Mouse (Mus musculus) brain, embryonic 14.5 days (tissue): Measurements from ENCODE around the gene Slc5a10.

Experiments used
- CTCF ChIP-seq: fragments of 200-500 bp; IDR thresholded peaks from 2 replicates; pipeline ENCODE4 v1.5.1; 2012; ENCODE audit warnings: inconsistent platforms, mild to moderate bottlenecking, moderate library complexity, borderline replicate concordance; ENCODE audit not compliant: insufficient read depth, insufficient read length; ENCODE audit errors: extremely low read depth
- POLR2A ChIP-seq: fragments of 200-500 bp; IDR thresholded peaks from 2 replicates; pipeline ENCODE4 v1.6.1; 2012; ENCODE audit warnings: mild to moderate bottlenecking, inconsistent platforms, borderline replicate concordance; ENCODE audit not compliant: poor library complexity, insufficient read depth, insufficient read length, severe bottlenecking; ENCODE audit errors: extremely low read depth

- TF ChIP-seq POLR2A (no peak), CTCF (no peak)
These were observed 36.5 kb upstream of the Slc5a10 start for GRCm38 (mm10) chr11:61757151-61757550.
